Mouse (Mus musculus) brain, embryonic 14.5 days (tissue): ENCODE data around the gene Ccdc162. TPM values are rescaled to one million over a fixed set of nuclear protein-coding genes. Genes with fewer than 3 reads are reported as not detected.
A peak's percentile ranks its signal among the peaks of the same experiment; 100 is the strongest.

ENCODE experiments used
- DNase-seq: peaks from one replicate; pipeline ENCODE4 v3.0.0-alpha.2; 2011; ENCODE audit warnings: low read depth
- CTCF ChIP-seq: fragments of 200-500 bp; IDR thresholded peaks from 2 replicates; pipeline ENCODE4 v1.5.1; 2012; ENCODE audit warnings: inconsistent platforms, mild to moderate bottlenecking, moderate library complexity, borderline replicate concordance; ENCODE audit not compliant: insufficient read depth, insufficient read length; ENCODE audit errors: extremely low read depth
- POLR2A ChIP-seq: fragments of 200-500 bp; IDR thresholded peaks from 2 replicates; pipeline ENCODE4 v1.6.1; 2012; ENCODE audit warnings: mild to moderate bottlenecking, inconsistent platforms, borderline replicate concordance; ENCODE audit not compliant: poor library complexity, insufficient read depth, insufficient read length, severe bottlenecking; ENCODE audit errors: extremely low read depth
- polyA plus RNA-seq: library from polyadenylated mRNA; depleted of rRNA; stranded (reverse); fragments of >200 nt; gene quantifications from 2 replicates; pipeline ENCODE4 v1.2.3, GENCODE M21; 2012

Gene Ccdc162
- polyA plus RNA-seq, 1 experiment: 2.5 TPM

DNA sequence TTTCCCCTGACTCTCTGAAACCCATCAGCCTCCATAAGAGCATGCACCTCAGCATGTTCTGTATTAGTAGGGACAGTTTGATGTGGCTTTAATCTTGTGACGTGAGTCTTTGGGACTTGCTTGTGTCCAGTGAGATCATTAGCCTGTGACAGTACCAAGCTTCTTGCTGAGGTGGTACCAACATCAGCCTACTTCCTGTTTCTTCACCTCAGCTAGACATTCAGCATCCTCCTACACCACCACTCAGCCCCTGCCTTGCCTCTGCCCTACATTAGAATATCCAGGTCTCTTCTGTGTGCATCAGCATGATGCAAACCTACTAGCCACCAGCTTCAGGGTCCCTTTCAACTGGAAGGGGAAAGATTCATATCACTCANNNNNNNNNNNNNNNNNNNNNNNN is 113.8 kb downstream of the Ccdc162 start:
- TF ChIP-seq CTCF (no peak), POLR2A (no peak)
- DNase-seq: no peak

DNA sequence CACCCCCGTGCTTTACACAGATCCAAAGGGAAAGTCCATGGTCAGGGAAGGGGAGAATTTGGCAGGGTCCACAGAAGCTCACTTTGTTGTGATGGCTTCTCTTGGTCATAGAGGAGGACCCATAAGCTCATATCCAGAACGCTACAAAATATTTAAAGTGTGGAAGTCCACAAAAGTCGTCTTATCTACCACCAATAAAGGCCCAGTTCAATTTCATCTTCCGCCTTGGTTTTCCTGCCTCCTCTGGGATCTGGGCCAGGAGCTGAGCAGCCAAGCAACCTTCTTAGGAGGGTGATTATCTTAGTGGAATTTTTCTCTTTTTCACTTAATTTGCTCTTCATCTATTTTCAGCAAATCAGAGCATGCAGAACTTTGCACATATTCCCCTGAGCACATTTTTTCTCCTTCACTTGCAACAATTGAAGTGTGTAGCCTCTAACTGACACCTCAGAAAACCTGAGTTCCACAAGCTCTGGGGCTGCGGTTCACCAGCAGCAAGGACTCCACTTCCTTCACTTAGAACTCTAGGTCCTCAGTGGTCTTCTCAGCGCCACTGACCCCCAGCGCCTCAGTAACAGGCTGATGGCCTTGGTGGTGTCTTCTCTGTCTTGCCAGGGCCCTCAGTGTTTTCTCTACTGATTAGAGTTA is 114.4 kb downstream of the Ccdc162 start:
- TF ChIP-seq CTCF (no peak), POLR2A (no peak)
- no peak for DNase-seq

DNA sequence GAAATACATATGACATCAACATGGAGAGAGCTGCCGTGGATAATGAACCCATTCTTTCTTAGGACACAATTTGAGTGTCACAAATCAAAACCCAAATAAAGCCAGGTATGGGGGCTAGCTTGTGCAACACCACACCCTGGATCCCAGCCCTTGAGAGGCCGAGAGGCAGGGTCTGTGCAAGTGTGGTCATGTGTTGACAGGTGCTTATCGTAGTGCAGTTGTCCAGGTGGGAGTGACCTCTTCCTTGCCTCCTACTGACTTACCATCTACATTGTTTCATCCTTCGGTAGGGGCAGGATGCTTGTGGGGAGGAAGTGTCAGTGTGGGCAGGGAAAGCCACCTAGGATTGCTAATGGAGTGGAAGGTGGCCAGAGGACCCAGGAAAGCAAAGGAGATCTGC is 115.1 kb downstream of the Ccdc162 start:
- TF ChIP-seq POLR2A: no peak
- no peak for TF ChIP-seq CTCF
- no peak for DNase-seq

DNA sequence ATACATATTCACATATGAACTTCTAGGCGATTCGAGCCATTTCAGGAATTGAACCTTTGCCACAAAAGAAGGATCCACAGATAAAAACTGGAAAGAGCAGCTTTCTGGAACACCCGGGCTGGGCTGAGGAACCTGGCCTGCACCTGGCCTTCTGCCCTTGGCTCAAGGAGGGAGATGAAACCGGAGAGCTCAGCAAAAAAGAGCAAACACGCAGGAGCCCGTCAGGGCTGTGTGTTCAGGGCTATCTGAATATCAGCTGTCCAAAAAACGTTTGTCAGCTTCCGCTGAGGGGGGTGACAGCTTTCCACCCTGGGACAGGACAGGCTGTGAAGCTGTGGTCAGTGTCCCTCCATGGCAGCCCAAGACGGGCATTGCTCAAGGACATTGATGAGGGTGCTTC is 117.4 kb downstream of the Ccdc162 start:
- DNase-seq: no peak
- TF ChIP-seq POLR2A (no peak), CTCF (no peak)

DNA sequence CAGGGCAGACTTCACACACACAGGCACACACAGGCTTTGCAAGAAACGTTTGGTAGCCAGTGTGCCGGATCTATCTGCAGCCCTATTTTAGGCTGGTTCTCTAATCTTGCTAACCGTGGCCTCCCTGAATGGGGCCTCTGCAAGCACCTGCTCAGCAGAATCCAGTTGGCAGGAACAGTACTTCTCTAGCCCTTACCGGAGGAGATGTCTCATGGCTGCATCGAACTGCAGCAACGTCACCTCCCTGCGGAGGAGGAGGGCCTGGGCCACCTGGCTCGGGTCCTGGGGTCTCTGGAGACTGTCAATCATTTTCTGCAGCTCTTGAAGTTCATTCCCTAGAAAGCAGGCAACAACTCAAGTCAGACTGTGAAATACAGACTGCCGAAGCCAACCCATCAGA is 118.2 kb downstream of the Ccdc162 start:
- TF ChIP-seq POLR2A: no peak
- no peak for TF ChIP-seq CTCF
- peak; percentile 22 for DNase-seq

DNA sequence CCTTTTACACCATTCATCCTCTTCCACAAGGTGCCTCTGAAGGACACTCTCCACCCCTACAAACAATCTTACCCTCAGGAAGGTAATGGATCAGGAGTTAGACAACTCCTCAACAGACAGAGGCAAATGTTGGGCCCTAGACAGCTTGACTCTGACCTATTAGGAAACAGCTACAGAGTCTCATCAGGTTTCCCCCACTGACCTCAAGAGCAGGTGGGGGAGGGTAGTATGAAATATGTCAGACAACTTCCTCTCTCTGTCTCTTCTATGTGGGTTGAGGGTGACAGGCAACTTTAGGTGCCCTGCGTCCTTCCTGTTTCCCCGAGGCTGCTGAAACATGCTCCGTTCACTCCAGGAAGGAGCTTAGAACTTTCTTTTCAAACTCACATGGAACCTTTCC is 120.9 kb downstream of the Ccdc162 start:
- TF ChIP-seq CTCF (no peak), POLR2A (no peak)
- no peak for DNase-seq

DNA sequence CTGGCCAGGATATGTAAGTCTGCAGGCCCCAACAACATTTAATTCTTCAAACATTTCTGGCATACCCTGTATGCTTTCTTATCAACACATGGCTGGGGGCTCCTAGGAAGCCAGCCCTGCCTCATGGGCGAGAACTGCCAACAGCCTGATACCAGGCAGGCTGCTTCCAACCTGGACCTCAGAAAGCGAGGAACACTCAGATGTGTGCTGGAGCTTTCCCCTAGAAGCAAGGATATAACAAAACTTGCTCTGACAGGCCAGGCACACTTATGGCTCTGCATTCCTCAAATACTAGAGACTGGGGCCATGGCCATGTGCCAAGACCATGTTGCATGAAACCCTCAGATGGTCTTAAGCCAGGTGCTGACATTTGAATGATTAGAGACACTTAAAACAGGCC is 121.5 kb downstream of the Ccdc162 start:
- TF ChIP-seq CTCF: no peak
- TF ChIP-seq POLR2A: no peak
- DNase-seq: peak; percentile 25

DNA sequence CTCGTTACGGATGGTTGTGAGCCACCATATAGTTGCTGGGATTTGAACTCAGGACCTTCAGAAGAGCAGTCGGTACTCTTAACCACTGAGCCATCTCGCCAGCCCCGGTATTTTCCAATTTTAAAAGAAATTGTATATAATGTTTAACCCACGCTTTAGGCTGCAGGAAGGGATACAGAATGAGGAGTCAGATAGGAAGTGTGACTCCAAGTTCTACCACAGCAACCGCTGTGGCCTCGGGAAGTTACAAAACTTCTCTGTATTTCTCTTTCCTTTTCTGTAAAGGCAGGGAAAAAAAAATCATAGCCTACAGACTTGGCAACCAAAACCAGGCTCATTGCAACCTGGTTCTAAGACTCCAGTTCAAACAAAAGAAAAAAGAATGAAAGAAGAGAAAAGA is 122.0 kb downstream of the Ccdc162 start:
- TF ChIP-seq CTCF (no peak), POLR2A (no peak)
- no peak for DNase-seq

DNA sequence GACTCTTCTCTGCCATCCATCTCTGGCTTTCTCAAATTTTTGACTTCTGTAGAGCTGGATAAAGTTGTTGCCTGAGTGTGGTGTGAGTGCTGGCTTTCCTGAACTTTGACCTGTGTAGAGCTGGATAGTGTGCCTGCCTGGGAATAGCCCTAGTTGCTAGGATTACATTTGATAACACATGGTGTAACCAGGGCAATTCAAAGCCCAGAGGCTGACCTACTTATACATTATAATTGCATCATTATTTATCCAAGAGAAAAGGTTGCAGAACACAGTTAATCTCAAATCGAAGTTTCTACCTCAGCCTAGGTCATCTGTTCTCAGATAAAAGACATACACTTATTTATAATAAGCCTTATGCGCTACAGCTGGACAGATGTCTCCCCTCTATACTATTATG is 127.8 kb downstream of the Ccdc162 start:
- no peak for TF ChIP-seq POLR2A
- no peak for TF ChIP-seq CTCF

DNA sequence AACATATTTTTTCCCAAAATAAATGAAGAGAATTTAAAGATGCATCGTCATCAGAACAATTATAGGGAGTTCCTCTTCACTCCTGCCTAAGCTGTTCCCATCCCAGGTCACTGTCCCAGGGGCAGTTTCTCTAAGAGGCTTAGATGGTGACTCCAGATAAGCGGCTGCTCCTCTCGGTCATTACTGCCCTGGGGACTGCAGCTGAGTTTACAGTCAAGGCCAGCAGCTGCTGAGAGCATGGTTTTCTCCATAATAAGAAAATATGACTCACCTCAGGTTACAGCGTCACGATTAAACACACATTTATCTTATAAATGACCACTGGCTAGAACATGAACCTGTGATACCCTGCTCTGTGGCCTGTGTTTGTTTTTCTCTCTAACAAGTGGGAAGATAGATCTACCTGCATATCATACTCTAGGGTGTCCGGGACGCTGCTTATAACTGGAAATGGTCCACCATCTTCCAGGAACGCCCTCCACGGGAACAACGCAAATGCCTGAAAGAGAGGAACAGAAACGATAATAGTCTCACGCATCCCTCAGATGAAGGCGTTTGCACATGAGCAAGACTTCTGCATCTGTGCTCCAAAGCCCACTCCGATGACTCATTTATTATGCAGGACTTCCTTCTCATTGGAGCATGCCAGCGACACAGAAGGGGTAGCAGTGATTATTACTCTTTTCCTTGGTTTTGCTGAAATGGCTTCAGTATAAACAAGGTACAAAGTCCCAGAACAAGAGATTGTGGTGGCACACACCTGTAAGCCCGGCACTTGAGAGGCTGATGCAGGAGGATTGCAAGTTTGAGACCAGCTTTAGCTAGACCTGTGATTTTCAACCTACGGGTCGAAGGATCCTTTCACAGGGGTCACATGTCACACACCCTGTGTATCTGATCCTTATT is 129.2 kb downstream of the Ccdc162 start:
- TF ChIP-seq CTCF (no peak), POLR2A (no peak)
- DNase-seq: no peak

More for the DNA sequence above, 127.8 kb downstream of the Ccdc162 start:
- no peak for DNase-seq

DNA sequence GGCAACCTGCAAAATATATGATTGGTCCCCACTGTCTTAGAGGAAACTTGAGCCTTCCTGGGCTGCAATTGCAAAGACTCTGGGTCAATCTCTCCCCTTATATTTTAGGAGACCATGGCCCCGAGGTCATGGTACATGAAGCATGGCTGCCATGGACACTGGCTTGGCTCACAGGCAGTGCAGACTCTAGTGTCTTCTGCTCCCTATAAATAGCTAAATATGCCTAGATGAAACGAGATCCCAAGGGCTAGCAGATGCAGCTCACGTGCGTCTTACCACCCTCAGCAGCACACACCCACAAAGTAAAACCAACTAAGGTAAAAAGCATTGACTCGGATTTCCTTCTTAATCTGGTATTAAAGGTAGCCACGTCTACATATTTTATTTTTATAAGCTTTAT is 133.1 kb downstream of the Ccdc162 start:
- DNase-seq: no peak
- no peak for TF ChIP-seq POLR2A

DNA sequence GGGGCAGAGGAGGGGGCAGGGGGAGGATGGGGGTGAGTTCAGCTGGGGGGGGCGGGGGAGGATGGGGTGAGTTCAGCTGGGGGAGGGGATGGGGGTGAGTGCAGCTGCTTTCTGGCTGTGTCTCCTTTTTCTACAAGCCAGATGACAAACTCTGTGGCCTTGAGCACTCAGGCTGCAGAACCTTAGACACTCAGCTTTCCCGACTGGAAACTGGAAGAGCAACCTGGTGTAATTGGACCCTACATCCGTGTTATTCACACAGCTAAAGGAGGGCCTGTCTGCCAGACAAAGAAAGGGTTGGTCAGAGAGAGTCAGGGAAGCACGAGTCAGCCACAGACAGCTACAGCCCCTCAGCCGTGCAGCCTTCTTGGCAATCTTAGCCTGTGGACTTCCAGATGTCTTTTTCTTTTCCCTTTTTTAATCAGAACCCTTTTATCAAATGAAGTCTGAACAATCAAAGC is 133.5 kb downstream of the Ccdc162 start:
- peak; percentile 20 for DNase-seq
- no peak for TF ChIP-seq CTCF
- no peak for TF ChIP-seq POLR2A

DNA sequence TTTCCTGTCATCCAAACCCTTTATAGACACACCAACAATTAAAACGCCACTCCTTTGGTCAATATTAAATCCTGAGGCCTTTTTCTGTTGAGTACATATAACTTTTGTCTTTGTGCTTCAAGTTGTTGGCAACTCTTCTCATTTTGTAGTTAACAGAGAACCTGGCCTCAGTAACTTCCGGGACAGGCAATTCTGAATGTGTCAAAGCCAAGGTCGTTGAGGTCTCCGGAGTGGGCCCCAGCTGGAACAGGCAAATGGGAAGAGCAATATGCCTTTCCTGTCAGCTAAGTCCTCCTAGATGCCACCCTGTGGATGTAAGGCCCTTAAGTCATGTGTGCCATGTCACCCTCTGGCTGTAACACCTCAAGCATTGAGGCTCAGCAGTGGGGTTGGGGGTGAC is 136.0 kb downstream of the Ccdc162 start:
- TF ChIP-seq CTCF: no peak
- TF ChIP-seq POLR2A: no peak
- no peak for DNase-seq

DNA sequence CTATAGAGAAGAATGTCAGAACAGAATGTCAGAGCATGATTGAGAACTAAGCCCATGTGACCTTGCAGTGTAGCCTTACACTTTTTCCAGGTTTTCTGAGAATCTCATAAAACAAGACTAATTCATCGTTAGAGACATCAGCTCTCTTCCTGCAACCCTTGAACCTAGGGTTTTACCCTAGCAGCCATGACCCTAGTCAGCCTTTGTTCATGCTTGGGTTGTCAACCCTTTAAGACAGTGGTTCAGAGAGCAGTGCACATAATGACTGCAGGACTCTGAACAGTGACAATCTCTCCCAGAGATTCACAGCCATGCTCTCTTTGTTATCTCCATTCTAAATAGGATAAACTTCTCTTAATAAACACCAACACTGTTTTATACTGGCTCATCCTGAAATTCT is 137.9 kb downstream of the Ccdc162 start:
- no peak for TF ChIP-seq POLR2A
- no peak for TF ChIP-seq CTCF
- no peak for DNase-seq
